8 mouse cellular contexts compared by ENCODE assay signal in genomic region chr14:16328959-16329480, GRCm38 (mm10). TPM values are rescaled to one million over a fixed set of nuclear protein-coding genes. Genes with fewer than 3 reads are reported as not detected.
DNase-seq lines count a peak whose midpoint lies in the region; ATAC-seq lines count a peak whose summit lies in the region.

No protein-coding gene starts in this region.

- H3K9me3 ChIP-seq in heart, embryonic 15.5 days (replicated peaks) = no peaks in the 10 kb centered on the region
- no peaks in the 10 kb centered on the region for H3K9me3 ChIP-seq in neural tube, embryonic 15.5 days (replicated peaks)
- no peaks in the 10 kb centered on the region for H3K9me3 ChIP-seq in intestine, embryonic 16.5 days (ENCODE audit: control insufficient read depth, low read length)

- H3K4me1 ChIP-seq in heart, embryonic 15.5 days (replicated peaks) = peaks cover 8% of the 10 kb centered on the region; the same call in 1 of the 2 replicates
- 0 out of 2 replicates have a peak, but pooled peaks cover 3% of the 10 kb centered on the region for H3K4me1 ChIP-seq in neural tube, embryonic 15.5 days
- peaks cover 6% of the 10 kb centered on the region; the same call in 1 of the 2 replicates for H3K4me1 ChIP-seq in intestine, embryonic 16.5 days (ENCODE audit: control insufficient read depth, insufficient read depth, low read length)

- no peak overlapping the region for H3K4me3 ChIP-seq in heart, embryonic 15.5 days
- no peak overlapping the region for H3K4me3 ChIP-seq in neural tube, embryonic 15.5 days (replicated peaks)
- no peak overlapping the region for H3K4me3 ChIP-seq in intestine, embryonic 16.5 days (ENCODE audit: low read length)

- H3K4me2 ChIP-seq in heart, embryonic 15.5 days = no peak overlapping the region
- no peak overlapping the region for H3K4me2 ChIP-seq in neural tube, embryonic 15.5 days
- no peak overlapping the region for H3K4me2 ChIP-seq in intestine, embryonic 16.5 days (ENCODE audit: low read depth, low read length)

- 36% methylated on average over 5 of the region's 5 CpGs for WGBS in heart, embryonic 15.5 days
- 43% methylated on average over 5 of the region's 5 CpGs for WGBS in neural tube, embryonic 15.5 days
- WGBS in intestine, embryonic 16.5 days = 48% methylated on average over 5 of the region's 5 CpGs

- intact Hi-C loops in heart, postnatal 14 days (cut with DNase I) = loop anchor here (5.0 kb wide), 1 partner anchor 33 kb away; no protein-coding TSS in a partner anchor

- DNase-seq in heart, postnatal 14 days = no peak
- peak; percentile 29 for DNase-seq in neural tube, embryonic 10.5 days (ENCODE audit: extremely low spot score, low spot score)
- no peak for DNase-seq in testis, postnatal 14 days (ENCODE audit: low spot score)
- DNase-seq in right cerebral cortex, postnatal 10 days (ENCODE audit: low spot score in 2 of 2) = no peak
- no peak for DNase-seq in ovary, adult 18-20 months (ENCODE audit: low spot score)

- no peak for ATAC-seq in heart, embryonic 15.5 days (replicated peaks; ENCODE audit: insufficient number of reproducible peaks, insufficient read depth, low FRiP score, low read depth)
- ATAC-seq in neural tube, embryonic 15.5 days (ENCODE audit: low FRiP score) = no peak
- no peak for ATAC-seq in intestine, embryonic 16.5 days

- peak overlapping the region; percentile 16; the same call in 1 of the 2 replicates for H3K27ac ChIP-seq in heart, embryonic 15.5 days
- no peak overlapping the region for H3K27ac ChIP-seq in neural tube, embryonic 15.5 days (replicated peaks)
- 0 out of 2 replicates have a peak overlapping the region, but pooled peaks have one; percentile 3 for H3K27ac ChIP-seq in intestine, embryonic 16.5 days (ENCODE audit: low read length)

- H3K36me3 ChIP-seq in heart, embryonic 15.5 days = no peaks in the 10 kb centered on the region
- no peaks in the 10 kb centered on the region for H3K36me3 ChIP-seq in neural tube, embryonic 15.5 days
- no peaks in the 10 kb centered on the region for H3K36me3 ChIP-seq in intestine, embryonic 16.5 days (ENCODE audit: control insufficient read depth, insufficient read depth, low read length)

- H3K27me3 ChIP-seq in heart, embryonic 15.5 days = no peaks in the 10 kb centered on the region
- no peaks in the 10 kb centered on the region for H3K27me3 ChIP-seq in neural tube, embryonic 15.5 days (replicated peaks)
- no peaks in the 10 kb centered on the region for H3K27me3 ChIP-seq in intestine, embryonic 16.5 days (replicated peaks; ENCODE audit: control insufficient read depth, insufficient read depth, low read length)

- H3K9ac ChIP-seq in heart, embryonic 15.5 days = no peak overlapping the region
- no peak overlapping the region for H3K9ac ChIP-seq in neural tube, embryonic 15.5 days (replicated peaks)
- H3K9ac ChIP-seq in intestine, embryonic 16.5 days (ENCODE audit: low read depth, low read length) = no peak overlapping the region

RNA-seq across cellular contexts. Expression of gene Top2b, which starts 36.0 kb away (rescaled TPM):
- polyA plus RNA-seq in heart, embryonic 15.5 days (2015; fragmentation: Nextera tagmentation; extraction: Ambion mirVana) = 29.5 and 31.6 TPM in 2 replicates
- total RNA-seq in heart, postnatal 14 days (2021) = 10 to 100 TPM; 75.5 to 80.6 TPM
- polyA plus RNA-seq in neural tube, embryonic 15.5 days (2015; fragmentation: Nextera tagmentation; extraction: Ambion mirVana) = 57.7 and 60.3 TPM in 2 replicates
- 20.4 and 25.6 TPM in 2 replicates for polyA plus RNA-seq in intestine, embryonic 16.5 days (2015; fragmentation: Nextera tagmentation; extraction: Ambion mirVana)
